Mouse (Mus musculus) retina, adult 2 months (tissue): ENCODE data around the gene Mb.

ENCODE experiments used
- DNase-seq: peaks from one replicate; pipeline ENCODE4 v3.0.0-alpha.2; 2012; ENCODE audit warnings: low read depth, low spot score

The Mb gene

GRCm38 (mm10) chr15:77050570-77050969 lies at the start of gene Mb:
Gene Mb, minus strand, starts transcription at chr15:77050670.
- DNase-seq, result no peak

DNA sequence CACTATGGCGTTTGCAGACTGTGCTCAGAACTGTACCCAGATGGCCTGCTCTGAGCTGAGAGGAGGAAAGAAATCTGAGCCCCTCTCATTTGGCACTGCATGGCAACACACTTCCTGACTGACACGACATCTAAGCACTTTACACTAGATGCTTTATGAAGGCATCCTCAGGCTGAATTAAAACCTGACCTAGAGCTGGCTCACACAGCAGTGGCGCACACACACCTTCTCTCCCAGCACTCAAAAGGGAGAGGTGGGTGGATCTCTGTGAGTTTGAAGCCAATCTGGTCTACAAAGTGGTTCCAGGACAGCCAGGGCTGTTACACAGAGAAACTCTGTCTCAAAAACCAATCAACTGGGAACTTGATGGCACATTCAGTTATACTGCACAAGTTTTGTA lies 49.3 kb upstream of the Mb start:
- DNase-seq, result no peak

- no peak for DNase-seq
Observed at GRCm38 (mm10) chr15:77097358-77097757, 46.9 kb upstream of the Mb start.

GRCm38 (mm10) chr15:77095216-77095615 lies 44.7 kb upstream of the Mb start:
- no peak for DNase-seq

DNA sequence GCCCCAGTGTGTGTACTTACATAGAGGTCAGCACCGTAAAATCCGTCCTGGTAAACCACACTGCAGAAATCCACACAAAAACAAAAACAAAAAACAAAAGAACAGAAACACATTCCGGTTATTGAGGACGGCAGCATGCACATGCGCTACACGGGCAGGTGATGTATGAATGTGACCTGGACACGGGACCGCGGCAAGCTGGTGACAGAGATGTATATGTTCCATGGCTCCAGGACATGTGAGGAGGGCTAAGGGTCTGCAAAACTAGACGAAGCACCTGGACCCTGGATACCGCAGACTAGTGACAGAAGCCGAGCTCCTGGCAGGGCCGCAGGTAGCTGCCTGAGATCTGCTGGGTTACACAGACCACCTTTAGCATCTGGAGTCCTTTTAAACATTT lies 44.0 kb upstream of the Mb start:
- no peak for DNase-seq

DNA sequence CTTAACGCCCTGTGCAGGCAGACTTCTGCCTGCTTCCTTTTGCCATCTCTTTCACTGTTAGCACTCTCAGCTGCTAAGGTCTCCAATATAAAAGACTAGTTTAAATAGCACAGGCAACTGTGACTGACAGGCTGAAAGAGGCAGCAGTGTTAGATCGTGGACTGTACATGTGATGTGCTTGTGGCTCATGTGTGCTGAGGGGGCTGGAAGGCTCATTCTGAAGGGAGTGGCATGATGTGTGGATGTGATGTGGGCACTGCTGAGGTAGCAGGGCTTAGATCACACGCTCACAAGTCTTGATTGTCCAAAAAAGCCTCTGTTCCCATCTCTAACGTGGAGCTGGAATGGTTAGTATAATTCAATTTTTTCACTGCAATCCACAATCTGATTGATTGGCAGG lies 40.9 kb upstream of the Mb start:
- no peak for DNase-seq

DNA sequence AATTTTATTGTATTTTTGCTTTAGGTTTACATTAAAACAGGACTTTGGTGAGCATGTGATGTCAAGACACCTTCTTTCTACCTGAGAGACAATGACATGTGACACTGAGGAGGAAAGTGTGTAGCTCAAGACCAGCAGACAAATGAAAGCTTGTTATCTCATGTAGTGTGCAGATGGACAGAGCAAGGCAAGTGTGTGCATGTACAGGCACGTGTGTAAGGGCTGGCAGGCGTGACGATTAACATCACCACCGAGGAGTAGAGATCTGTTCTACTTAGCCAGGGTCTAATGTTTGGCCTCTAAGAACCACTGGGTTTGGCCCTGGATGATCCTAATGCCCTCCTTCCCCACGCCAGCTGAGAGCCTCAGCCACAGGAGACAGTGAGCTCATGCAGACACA lies 40.1 kb upstream of the Mb start:
- no peak for DNase-seq

DNA sequence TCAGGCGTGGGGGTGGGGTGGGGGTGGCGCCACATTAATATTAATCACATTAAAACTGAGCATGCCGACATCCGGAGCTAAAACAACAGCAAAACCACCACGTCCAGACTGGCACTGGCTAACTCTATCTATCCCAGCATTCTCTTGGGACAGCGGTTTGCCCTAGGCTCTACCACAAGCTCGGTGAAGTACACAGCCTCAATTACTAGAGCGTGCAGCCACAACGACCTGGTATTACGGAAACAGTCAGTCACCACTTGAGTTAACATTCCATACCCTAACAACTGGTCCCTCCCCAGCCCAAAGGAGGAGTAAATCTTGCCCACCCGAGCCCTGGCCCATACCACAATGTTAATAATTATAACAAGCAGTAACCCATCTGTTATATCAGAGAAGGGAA lies 38.8 kb upstream of the Mb start:
- no peak for DNase-seq

GRCm38 (mm10) chr15:77086488-77086887 lies 36.0 kb upstream of the Mb start:
- DNase-seq, result no peak

DNA sequence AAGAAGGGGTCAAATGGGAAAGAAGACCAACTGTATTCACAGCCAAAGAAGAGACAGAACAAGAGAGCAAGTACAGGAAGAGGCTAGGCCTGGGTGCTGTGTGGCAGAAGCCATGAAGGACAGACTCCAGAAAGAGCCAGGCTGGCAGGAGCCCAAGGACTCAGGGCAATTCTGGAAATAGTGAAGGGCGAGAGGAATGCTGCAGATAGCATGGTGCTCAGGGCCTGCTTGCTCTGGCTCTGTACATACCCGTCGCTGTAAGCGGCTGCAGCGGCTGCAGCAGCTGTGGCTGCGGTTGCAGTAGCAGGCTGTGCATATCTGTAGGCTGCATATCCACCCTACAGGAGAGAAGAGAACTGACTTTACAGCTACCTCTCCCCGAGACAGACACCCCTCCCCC lies 35.3 kb upstream of the Mb start:
- no peak for DNase-seq

- DNase-seq, result no peak
Observed at GRCm38 (mm10) chr15:77081454-77081853, 31.0 kb upstream of the Mb start.

DNA sequence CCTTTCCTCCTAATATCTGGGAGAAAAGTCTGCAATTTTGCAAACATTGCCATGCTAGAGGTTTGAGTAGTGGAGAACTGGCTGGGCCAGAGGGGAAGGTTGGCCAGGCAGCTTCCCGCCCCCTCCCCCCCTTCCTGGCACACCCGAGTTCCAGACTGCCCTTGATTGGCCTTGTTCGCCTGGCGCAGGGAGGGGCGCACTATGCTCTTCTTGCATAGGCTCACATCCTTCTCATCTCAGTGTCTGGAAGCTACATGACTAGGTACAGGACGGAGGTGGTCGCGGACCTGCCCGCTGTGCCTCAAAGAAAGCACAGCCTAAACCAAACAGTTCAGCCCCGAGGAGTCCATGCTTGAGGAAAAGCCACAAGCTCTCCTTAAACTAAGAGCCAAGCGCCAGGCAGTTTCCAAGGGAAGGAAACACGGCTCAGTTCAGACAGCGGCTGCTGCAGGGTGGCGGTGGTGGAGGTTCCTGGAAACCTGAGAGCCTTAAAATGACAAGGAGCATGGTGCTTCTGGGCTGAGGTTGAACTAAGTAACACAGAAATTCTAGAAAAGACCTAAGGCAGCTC lies 30.3 kb upstream of the Mb start:
- DNase-seq, result no peak

DNA sequence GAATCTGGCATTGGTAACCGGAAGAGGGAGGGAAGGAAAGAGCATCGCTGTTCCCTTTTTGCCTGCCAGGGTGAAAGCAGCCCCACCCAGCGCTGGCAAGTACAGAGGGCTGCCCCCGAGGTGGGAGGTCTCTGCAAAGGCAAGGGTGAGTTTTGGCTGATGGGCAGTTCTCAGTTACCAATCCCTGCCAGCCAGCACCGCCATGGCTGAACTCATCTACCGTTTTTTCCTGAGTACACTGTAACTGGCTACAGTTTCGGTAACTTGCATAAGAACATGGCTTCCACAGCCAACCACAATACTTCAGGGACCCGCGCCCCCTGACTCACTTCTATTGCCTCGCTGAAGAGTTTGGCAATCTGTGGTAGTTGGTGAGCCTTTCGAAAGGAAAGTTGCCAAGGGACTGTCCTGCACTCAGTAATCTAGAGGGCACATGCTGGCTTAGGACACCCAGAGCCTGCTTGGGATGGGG lies 29.5 kb upstream of the Mb start:
- DNase-seq, result no peak

DNA sequence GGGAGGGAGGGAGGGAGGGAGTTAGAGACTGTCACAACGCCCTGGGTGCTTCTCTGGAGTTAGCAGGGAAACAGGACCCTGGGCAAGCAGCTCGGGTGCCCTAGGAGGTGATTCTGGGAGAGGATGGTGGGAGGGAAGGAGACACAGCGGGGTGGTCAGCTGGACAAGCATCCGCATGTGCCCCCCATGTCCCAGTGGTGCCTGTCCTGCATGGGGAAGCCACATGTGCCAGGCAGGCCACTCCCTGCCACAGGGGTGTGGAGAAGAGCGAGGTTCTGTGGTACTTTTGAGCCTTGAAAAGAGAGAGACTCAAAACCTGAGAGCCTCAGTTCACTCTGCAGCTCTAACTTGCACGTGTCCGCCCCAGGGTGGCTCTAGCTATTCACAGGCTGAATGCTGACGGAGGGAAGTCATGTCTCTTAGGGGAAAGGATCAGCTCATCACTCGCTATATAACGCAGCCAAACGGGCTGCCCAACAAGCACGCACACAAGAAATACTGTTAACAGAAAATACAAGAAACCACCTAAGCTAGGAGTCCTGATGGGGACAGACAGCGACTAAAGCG lies 28.9 kb upstream of the Mb start:
- no peak for DNase-seq

GRCm38 (mm10) chr15:77078786-77079185 lies 28.3 kb upstream of the Mb start:
- DNase-seq, result no peak

DNA sequence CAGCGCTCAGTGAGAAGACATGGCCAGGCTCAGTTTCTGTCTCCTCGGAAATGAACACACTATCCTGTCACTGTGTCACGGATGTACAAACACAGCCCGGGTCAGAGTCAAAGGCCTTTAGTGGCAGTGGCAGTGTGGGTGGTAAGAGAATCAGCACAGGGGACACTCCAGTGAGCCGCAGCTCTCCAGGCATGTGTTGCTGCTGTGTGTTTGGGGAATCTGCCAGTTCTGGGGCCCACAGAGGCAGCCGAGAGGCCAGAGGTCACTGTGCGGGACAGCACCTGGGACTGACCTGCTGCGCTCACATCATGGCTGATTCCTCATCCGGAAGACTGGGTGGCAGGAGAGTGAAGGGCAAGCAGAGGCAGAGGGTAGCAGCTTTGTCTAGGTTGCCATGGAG lies 27.4 kb upstream of the Mb start:
- DNase-seq, result no peak

DNA sequence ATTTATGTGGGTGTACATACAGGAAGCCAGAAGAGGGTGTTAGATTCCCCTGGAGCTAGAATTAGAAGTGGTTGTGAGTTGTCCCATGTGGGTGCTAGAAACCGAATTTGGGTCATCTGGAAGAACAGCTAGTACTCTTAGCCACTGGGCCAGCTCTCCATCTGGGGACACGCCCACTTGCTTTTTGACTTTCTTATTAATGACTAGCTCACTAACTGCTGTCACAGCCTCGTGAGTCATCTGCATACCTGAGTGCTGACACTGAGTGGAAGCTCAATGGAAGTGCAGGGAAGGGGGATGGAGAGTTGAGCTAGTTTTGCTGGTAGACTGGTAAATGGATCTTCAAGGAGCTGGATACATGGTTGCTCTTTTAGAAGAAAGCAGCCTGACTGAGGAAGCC lies 26.1 kb upstream of the Mb start:
- no peak for DNase-seq

DNA sequence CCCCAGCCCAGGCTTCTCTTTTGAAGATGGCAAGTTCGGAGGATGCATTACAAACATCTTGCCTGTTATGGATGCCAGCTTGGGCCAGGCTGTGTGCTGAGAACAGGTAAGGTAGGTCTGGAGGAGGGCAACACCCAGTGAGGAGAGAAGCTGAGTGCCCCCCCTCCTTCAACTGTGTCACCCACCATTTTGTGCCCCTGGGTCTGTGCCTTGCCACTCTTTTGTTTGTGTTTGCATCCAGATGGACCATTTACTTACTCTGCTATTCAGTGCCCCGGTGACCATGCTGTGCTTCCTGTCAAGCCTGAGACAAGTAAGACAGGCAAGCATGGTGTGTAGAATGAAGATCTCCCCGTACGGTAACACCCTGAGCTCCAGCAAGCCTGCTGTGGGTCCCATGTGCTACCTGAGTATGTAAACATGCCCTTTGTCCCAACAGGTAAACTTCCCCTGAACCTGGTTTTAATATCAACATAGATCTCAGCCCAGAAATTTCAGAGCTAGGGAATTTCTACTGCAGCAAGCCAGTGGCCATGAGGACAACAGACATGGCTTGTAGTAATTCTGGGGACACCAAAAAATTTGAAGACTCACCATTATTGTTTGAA lies 22.2 kb upstream of the Mb start:
- DNase-seq, result no peak

GRCm38 (mm10) chr15:77071501-77071900 lies 21.0 kb upstream of the Mb start:
- DNase-seq, result no peak

DNA sequence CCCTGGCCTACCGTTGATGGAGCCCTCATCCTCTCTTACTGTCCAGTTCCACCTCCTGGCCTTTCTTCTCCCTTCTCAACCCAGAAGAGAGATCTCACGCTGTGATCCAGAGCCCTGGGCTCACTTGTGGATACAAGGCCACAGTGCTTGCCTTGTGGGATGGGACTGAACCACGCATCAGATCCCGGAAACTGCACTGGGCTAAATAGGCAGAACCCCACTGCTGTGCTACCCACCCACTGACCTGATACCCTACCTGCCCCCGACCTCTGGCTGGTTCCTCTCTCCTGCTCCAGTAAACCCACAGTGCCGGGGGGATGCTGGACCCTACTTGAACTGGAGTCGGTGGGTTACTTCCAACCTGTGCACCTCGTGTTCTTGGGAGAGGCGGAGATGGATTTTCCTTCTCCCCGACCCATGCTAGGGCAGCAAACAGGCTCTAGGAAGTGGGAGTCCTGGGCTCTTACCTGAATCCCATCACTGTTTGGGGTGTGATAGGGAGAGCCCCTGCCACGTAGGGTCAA lies 20.3 kb upstream of the Mb start:
- no peak for DNase-seq

DNA sequence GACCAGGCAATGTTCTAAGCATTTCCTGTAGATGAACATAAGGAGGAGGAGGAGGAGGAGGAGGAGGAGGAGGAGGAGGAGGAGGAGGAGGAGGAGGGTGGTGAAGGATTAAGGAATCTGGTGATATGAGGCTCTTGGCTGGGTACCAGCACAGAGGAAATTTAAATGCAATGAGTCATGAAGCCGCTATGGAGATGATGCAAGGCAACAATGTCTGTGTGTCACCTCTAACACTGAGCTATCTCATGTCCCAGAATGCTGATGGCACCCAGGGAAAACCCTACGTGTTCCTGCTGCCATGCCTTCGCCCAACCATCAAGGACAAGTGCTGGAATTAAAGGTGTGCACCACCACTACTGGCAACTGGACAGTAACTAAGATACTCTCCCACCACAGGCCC lies 18.5 kb upstream of the Mb start:
- no peak for DNase-seq

GRCm38 (mm10) chr15:77068439-77068861 lies 18.0 kb upstream of the Mb start:
- no peak for DNase-seq

GRCm38 (mm10) chr15:77066233-77066632 lies 15.8 kb upstream of the Mb start:
- no peak for DNase-seq
